Mouse (Mus musculus) limb, embryonic 14.5 days (tissue): ENCODE measurements at regions not wholly inside any gene's neighbourhood (a gene's known extent, or its start where the extent isn't known, plus 50 kb on each side); places are given as distances from the start of the nearest gene placed in this dataset.

Experiments used
- ATAC-seq: fragments of 200-750 bp; cut with Nextera tagmentation; 2 replicates; pipeline ENCODE4 v1.8.0; 2017; ENCODE audit warnings: low read depth, moderate number of reproducible peaks, moderate TSS enrichment; ENCODE audit not compliant: low FRiP score
- DNase-seq: peaks from one replicate; pipeline ENCODE4 v3.0.0-alpha.2; 2015; ENCODE audit warnings: low spot score
- H3K27ac ChIP-seq: fragments of 300-500 bp; sonication (generic); replicated peaks from 2 replicates; pipeline ENCODE4 v1.5.1; 2014; ENCODE audit warnings: low read depth, mild to moderate bottlenecking, low read length, moderate library complexity, mixed read lengths
- H3K27me3 ChIP-seq: fragments of 300-500 bp; sonication (generic); 2 replicates; pipeline ENCODE4 v1.6.1; 2014; ENCODE audit warnings: low read length, mixed read lengths; ENCODE audit not compliant: control insufficient read depth, insufficient read depth
- H3K36me3 ChIP-seq: fragments of 300-500 bp; sonication (generic); 2 replicates; pipeline ENCODE4 v1.6.1; 2014; ENCODE audit warnings: mild to moderate bottlenecking, low read length, moderate library complexity, mixed read lengths; ENCODE audit not compliant: control insufficient read depth, insufficient read depth
- H3K4me1 ChIP-seq: fragments of 300-500 bp; sonication (generic); 2 replicates; pipeline ENCODE4 v1.6.1; 2014; ENCODE audit warnings: antibody characterized with exemption, low read length, mixed read lengths; ENCODE audit not compliant: control insufficient read depth, insufficient read depth
- H3K4me2 ChIP-seq: fragments of 300-500 bp; sonication (generic); replicated peaks from 2 replicates; pipeline ENCODE4 v1.6.1; 2014; ENCODE audit warnings: low read depth, mild to moderate bottlenecking, low read length, moderate library complexity; ENCODE audit not compliant: severe bottlenecking
- H3K4me3 ChIP-seq: fragments of 300-500 bp; sonication (generic); replicated peaks from 2 replicates; pipeline ENCODE4 v1.5.1; 2014; ENCODE audit warnings: low read length
- H3K9ac ChIP-seq: fragments of 300-500 bp; sonication (generic); 2 replicates; pipeline ENCODE4 v1.6.1; 2014; ENCODE audit warnings: mild to moderate bottlenecking, low read depth, low read length, moderate library complexity; ENCODE audit not compliant: severe bottlenecking
- H3K9me3 ChIP-seq: fragments of 300-500 bp; sonication (generic); 2 replicates; pipeline ENCODE4 v1.6.1; 2016; ENCODE audit warnings: low read length; ENCODE audit not compliant: control insufficient read depth
- POLR2A ChIP-seq: fragments of 200-500 bp; IDR thresholded peaks from 2 replicates; pipeline ENCODE4 v1.8.0; 2012; ENCODE audit warnings: inconsistent platforms, mild to moderate bottlenecking, moderate library complexity, borderline replicate concordance; ENCODE audit not compliant: insufficient read depth, insufficient read length; ENCODE audit errors: extremely low read depth
- WGBS: fragments of 180-500 bp; shearing (Covaris S2); extraction: QIAGEN DNeasy Blood & Tissue Kit; methylation state at CpG from one replicate; pipeline ENCODE4 v1.1.7; 2014; 5-methylcytosine and 5-hydroxymethylcytosine counted together

DNA sequence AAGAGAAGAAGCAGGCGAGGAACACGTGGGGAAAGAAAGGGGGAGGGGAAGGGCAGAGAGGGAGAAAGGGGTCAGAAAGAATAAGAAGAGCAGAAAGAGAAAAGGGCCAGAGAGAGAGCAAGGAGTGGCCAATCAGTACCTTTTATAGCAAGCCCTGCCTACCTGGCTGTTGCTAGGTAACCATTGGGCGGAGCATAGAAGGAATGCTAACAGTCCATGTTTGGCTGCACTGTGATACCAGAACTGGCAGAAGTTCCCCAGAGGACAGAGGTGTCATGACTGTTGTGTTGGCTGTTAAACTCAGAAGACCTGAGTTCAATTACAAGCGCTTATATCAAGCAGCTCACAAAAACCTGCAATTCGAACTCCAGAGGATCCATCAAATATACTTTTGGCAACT lies 342.9 kb upstream of the BB014433 start:
- no peak overlapping the region for H3K4me3 ChIP-seq
- no peak for TF ChIP-seq POLR2A
- H3K4me1 ChIP-seq = no peaks in the 10 kb centered on the region
- no peaks in the 10 kb centered on the region for H3K27me3 ChIP-seq
- 82% methylated on average over 5 of the region's 5 CpGs for WGBS
- H3K9me3 ChIP-seq = no peaks in the 10 kb centered on the region
- no peak overlapping the region for H3K4me2 ChIP-seq
- DNase-seq = no peak
- no peak for ATAC-seq
- H3K36me3 ChIP-seq = no peaks in the 10 kb centered on the region
- H3K27ac ChIP-seq = no peak overlapping the region
- H3K9ac ChIP-seq = no peak overlapping the region

DNA sequence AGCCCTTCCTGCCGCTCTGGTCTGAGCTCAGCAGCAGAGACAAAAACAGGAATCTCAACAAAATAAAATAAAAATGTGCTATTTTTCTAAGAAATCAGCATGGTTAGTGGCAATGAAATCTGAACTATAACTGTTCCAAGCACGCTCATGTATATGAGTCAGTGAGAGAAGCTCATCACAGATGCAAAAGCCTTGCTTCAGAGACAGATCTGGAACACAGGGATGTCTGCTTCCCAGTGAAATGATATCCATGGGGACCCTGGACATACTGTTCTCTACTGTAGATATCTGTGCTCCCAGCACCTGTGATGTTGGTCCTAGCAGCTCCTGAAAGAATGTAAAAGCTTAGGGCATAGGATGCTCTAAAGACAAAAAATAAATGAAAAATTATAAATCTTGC lies 321.2 kb upstream of the BB014433 start:
- no peaks in the 10 kb centered on the region for H3K4me1 ChIP-seq
- ATAC-seq (no peak), DNase-seq (no peak)
- H3K36me3 ChIP-seq = no peaks in the 10 kb centered on the region
- no peak overlapping the region for H3K4me3 ChIP-seq
- H3K4me2 ChIP-seq = no peak overlapping the region
- no peaks in the 10 kb centered on the region for H3K27me3 ChIP-seq
- WGBS = 82% methylated on average over 2 of the region's 2 CpGs
- no peaks in the 10 kb centered on the region for H3K9me3 ChIP-seq
- H3K27ac ChIP-seq = no peak overlapping the region
- no peak overlapping the region for H3K9ac ChIP-seq
- TF ChIP-seq POLR2A = no peak

DNA sequence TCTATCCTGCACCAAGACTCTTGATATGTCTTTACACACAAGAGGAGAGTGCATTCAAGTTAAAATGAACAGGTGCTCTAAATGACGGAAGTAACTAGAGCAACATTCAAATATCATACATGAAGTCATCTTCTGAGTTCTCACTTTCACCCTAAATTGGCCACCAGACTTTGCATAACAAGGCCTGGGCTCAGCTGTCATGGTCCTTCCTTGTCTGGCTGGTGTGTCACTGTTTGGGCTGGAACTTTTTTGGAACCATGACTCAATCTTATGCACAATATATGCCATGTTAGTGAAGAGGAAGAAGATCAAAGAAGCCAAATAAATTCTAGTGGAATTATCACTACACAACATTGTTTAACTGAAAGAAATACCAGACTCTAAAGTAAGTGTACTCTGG lies 318.7 kb upstream of the BB014433 start:
- H3K9ac ChIP-seq = no peak overlapping the region
- no peak overlapping the region for H3K27ac ChIP-seq
- no peaks in the 10 kb centered on the region for H3K4me1 ChIP-seq
- WGBS = 83% methylated on average over 1 of the region's 1 CpGs
- DNase-seq (no peak), ATAC-seq (no peak)
- H3K36me3 ChIP-seq = no peaks in the 10 kb centered on the region
- TF ChIP-seq POLR2A = no peak
- no peaks in the 10 kb centered on the region for H3K27me3 ChIP-seq
- H3K4me2 ChIP-seq = no peak overlapping the region
- H3K4me3 ChIP-seq = no peak overlapping the region
- no peaks in the 10 kb centered on the region for H3K9me3 ChIP-seq

DNA sequence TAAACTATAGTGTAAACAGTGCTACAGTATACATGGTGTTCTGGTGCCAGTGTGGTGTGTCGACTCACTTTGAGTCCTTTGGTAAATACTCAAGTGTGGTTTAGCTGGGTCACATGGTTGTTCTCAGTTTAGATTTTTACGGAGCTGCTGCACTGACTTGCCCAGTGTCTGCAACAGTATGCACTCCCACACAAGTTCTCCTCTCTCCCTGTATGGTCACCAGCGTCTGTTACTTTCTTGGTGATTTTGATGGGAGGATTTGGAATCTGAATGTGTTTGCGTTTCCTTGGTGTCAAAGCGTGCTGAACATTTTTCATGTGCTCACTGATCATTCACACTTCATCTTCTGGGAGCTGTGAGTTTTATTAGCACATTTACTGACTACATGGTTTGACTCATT lies 298.3 kb upstream of the BB014433 start:
- Histone ChIP-seq H3K9ac (no peak overlapping the region), H3K9me3 (no peaks in the 10 kb centered on the region), H3K4me2 (no peak overlapping the region), H3K4me1 (no peaks in the 10 kb centered on the region), H3K36me3 (no peaks in the 10 kb centered on the region), H3K4me3 (no peak overlapping the region), H3K27me3 (no peaks in the 10 kb centered on the region), H3K27ac (no peak overlapping the region)
- no peak for DNase-seq
- WGBS = 69% methylated on average over 5 of the region's 5 CpGs
- no peak for ATAC-seq
- no peak for TF ChIP-seq POLR2A

DNA sequence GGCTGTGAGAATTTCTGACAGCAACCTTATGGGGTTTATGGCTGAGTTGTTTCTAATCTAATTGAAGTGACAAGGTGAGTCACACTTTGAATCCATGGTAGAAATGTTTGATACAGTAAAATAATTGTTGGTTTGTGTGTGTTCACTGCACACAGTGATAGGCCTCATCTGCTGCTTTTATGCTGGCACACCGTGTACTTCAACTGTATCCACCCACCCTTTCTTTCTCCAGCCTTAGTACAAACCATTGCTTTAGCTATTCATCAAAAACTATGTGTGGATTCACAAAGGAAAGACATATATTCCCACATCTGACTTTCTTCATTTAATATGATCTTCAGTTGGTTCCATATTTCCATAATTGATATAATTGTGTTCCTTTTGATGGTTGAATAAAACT lies 297.7 kb upstream of the BB014433 start:
- H3K27ac ChIP-seq = no peak overlapping the region
- no peak for ATAC-seq
- no peaks in the 10 kb centered on the region for H3K9me3 ChIP-seq
- no peaks in the 10 kb centered on the region for H3K4me1 ChIP-seq
- TF ChIP-seq POLR2A = no peak
- no peak for DNase-seq
- no peak overlapping the region for H3K4me2 ChIP-seq
- no peaks in the 10 kb centered on the region for H3K27me3 ChIP-seq
- WGBS = 86% methylated on average over 1 of the region's 1 CpGs
- no peaks in the 10 kb centered on the region for H3K36me3 ChIP-seq
- H3K4me3 ChIP-seq = no peak overlapping the region
- H3K9ac ChIP-seq = no peak overlapping the region

DNA sequence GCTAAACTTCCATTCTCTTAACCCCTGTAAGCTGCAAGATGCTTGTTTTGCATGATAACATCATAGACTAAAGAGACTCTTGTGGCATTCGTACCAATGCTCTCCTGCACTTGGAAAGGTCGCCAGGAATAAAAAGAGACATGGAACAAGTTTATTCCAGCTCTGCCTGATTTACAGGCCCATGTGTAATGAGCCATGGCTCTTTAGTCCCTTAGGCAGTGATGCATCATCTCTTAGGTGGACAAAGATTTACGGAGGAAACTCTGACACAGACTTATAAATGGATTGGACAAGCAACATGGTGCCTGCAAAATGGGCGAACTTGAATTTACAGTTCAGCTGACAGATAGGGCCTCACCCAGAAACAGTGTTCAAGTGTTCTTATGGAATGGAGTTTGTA lies 288.7 kb upstream of the BB014433 start:
- no peak overlapping the region for H3K4me2 ChIP-seq
- no peaks in the 10 kb centered on the region for H3K9me3 ChIP-seq
- ATAC-seq (no peak), DNase-seq (no peak)
- H3K4me3 ChIP-seq = no peak overlapping the region
- 81% methylated on average over 4 of the region's 4 CpGs for WGBS
- no peaks in the 10 kb centered on the region for H3K4me1 ChIP-seq
- H3K36me3 ChIP-seq = no peaks in the 10 kb centered on the region
- no peak overlapping the region for H3K27ac ChIP-seq
- no peak for TF ChIP-seq POLR2A
- no peaks in the 10 kb centered on the region for H3K27me3 ChIP-seq
- no peak overlapping the region for H3K9ac ChIP-seq
